Mouse (Mus musculus) E14TG2a.4 (cell line): ENCODE data around the gene Ets1.

Source experiments
- CTCF ChIP-seq: conservative IDR thresholded peaks from 2 replicates; pipeline ENCODE4 v1.5.1; 2014; ENCODE audit warnings: low read length
- NANOG ChIP-seq: IDR thresholded peaks from 2 replicates; pipeline ENCODE4 v1.6.1; 2014; ENCODE audit warnings: borderline replicate concordance, low read length, mixed read lengths

DNA sequence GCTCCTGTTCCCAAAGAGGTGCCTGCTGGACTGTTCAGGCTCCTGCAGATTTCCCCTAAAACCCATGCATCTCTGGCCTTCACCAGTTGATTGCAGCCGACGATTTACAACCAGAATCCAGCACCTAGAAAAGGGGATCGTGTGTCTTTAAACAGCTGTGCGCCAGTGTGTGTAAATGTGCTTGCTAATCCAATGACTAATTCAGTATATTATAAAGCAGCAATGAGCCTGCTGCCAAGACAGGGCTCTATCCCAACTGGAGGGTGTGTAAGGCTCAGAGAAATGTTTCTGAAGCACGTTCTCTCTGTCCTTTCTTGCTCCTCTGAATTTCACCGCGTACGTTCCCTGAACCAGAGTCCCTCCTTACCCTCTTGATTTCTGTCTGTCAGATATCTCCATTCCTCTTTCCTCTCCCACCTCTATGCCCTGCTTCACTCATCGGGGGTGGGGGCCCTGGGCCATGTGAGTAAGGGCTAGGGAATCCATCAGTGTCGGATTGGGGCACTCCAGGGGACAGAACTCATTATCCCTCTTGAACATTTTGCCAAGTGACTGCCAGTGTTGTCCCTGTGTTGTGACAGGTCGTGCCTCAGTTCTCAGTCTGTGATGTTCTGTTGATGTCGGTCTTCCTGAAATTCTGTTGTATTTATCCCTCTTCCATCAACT, 75.1 kb downstream of the Ets1 start:
- TF ChIP-seq CTCF (no peak), NANOG (no peak)
